In the genomic region with DNA sequence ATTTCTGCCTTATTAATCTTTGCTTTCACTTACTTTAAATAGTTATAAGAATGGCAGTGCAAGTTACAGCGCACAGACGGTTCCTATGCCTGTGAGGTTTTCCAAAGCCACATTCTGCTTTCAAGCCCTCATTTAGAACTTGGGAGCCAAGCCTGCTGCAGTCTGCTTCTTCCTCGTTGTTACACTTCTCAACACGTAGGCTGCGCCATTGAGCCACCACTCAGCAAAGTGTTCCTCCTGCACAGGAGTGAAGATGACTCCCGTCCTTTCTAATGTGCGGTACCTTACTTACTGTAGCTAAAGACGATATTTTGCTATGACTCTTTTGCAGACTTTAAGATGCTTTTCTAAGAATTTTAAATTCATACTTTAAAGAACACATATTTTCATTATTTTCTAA, we compare ENCODE assay signal across 8 mouse cellular contexts.
A peak's percentile ranks its signal among the peaks of the same experiment; 100 is the strongest.
DNase-seq lines count a peak whose midpoint lies in the region; ATAC-seq lines count a peak whose summit lies in the region.

No protein-coding gene starts in this region.

- intact Hi-C loops in gastrocnemius, postnatal 14 days (cut with DNase I; ENCODE audit: low total_unique reads) = loop anchor here (10.0 kb wide), 1 partner anchor 721 kb away; no protein-coding TSS in a partner anchor
- intact Hi-C loops in left cerebral cortex, postnatal 4 days (cut with DNase I) = loop anchor here (5.0 to 10.0 kb wide), 2 partner anchors 481 to 718 kb away; no protein-coding TSS in a partner anchor

- DNase-seq in layer of hippocampus, postnatal 10 days (ENCODE audit: low spot score in 2 of 2) = peak; percentile 61 to 65
- no peak for DNase-seq in layer of hippocampus, adult 9-10 months (ENCODE audit: low spot score)
- DNase-seq in MN1 (ENCODE audit: low spot score) = peak; percentile 26
- peak; percentile 56 for DNase-seq in brain, embryonic 18.5 days (ENCODE audit: low read depth, low spot score)
- peak; percentile 57 for DNase-seq in gastrocnemius, postnatal 14 days
- DNase-seq in left cerebral cortex, postnatal 4 days = peak; percentile 72
- peak; percentile 52 for DNase-seq in neural tube, embryonic 10.5 days (ENCODE audit: extremely low spot score, low spot score)

- ATAC-seq in inflammation-experienced regulatory T-cells, adult 6 months = no peak
